Mouse (Mus musculus) yolk sac, embryonic 10.5 days (tissue): ENCODE data around the gene Tbx3.
A peak's percentile ranks its signal among the peaks of the same experiment; 100 is the strongest.

Experiments used
- DNase-seq: peaks from one replicate; pipeline ENCODE4 v3.0.0-alpha.2; 2017; ENCODE audit warnings: low spot score

The Tbx3 gene

GRCm38 (mm10) chr5:119680329-119681010 lies 10.0 kb downstream of the Tbx3 start:
- no peak for DNase-seq

- DNase-seq = no peak
These were observed 10.8 kb downstream of the Tbx3 start for GRCm38 (mm10) chr5:119681011-119681832.

- no peak for DNase-seq
These were observed 11.4 kb downstream of the Tbx3 start for GRCm38 (mm10) chr5:119681833-119682210.

GRCm38 (mm10) chr5:119682646-119683515 lies 12.4 kb downstream of the Tbx3 start:
- no peak for DNase-seq

GRCm38 (mm10) chr5:119683861-119684260 lies 13.4 kb downstream of the Tbx3 start:
- no peak for DNase-seq

- no peak for DNase-seq
These were observed 14.4 kb downstream of the Tbx3 start for GRCm38 (mm10) chr5:119684701-119685391.

- no peak for DNase-seq
These were observed 15.2 kb downstream of the Tbx3 start for GRCm38 (mm10) chr5:119685446-119686198.

- peak; percentile 52 for DNase-seq
These were observed 15.9 kb downstream of the Tbx3 start for GRCm38 (mm10) chr5:119686199-119686964.

- DNase-seq = peak; percentile 58
These were observed 16.8 kb downstream of the Tbx3 start for GRCm38 (mm10) chr5:119687005-119687855.

- no peak for DNase-seq
These were observed 17.4 kb downstream of the Tbx3 start for GRCm38 (mm10) chr5:119687856-119688206.

- DNase-seq = no peak
These were observed 17.8 kb downstream of the Tbx3 start for GRCm38 (mm10) chr5:119688306-119688705.

- no peak for DNase-seq
These were observed 18.5 kb downstream of the Tbx3 start for GRCm38 (mm10) chr5:119688914-119689420.

GRCm38 (mm10) chr5:119689501-119689900 lies 19.0 kb downstream of the Tbx3 start:
- DNase-seq = no peak

GRCm38 (mm10) chr5:119691075-119691474 lies 20.6 kb downstream of the Tbx3 start:
- peak; percentile 62 for DNase-seq

- DNase-seq = no peak
These were observed 22.0 kb downstream of the Tbx3 start for GRCm38 (mm10) chr5:119692425-119692824.

GRCm38 (mm10) chr5:119694914-119695313 lies 24.4 kb downstream of the Tbx3 start:
- no peak for DNase-seq

- no peak for DNase-seq
These were observed 32.6 kb downstream of the Tbx3 start for GRCm38 (mm10) chr5:119703031-119703430.

- no peak for DNase-seq
These were observed 34.4 kb downstream of the Tbx3 start for GRCm38 (mm10) chr5:119704900-119705299.

GRCm38 (mm10) chr5:119706467-119706866 lies 36.0 kb downstream of the Tbx3 start:
- peak; percentile 76 for DNase-seq
